Mouse (Mus musculus) cortical plate, adult 2 months (tissue): ENCODE data around the gene Tma7.

ENCODE experiments used
- CTCF ChIP-seq: fragments of 200-500 bp; IDR thresholded peaks from 2 replicates; pipeline ENCODE4 v1.5.1; 2011; ENCODE audit warnings: mild to moderate bottlenecking, control low read depth, low read length; ENCODE audit not compliant: insufficient read depth; ENCODE audit errors: extremely low read depth
- POLR2A ChIP-seq: fragments of 200-500 bp; IDR thresholded peaks from 2 replicates; pipeline ENCODE4 v1.6.1; 2011; ENCODE audit warnings: mild to moderate bottlenecking, low read length, control low read depth; ENCODE audit not compliant: insufficient read depth; ENCODE audit errors: extremely low read depth

GRCm38 (mm10) chr9:109123266-109123665, 40.9 kb upstream of the Tma7 start:
- TF ChIP-seq CTCF (no peak), POLR2A (no peak)
